Mouse (Mus musculus) myocyte (in vitro differentiated cells): ENCODE measurements around the gene Strada.

ENCODE experiments used
- MAX ChIP-seq: IDR thresholded peaks from one replicate; pipeline ENCODE4 v1.6.1; 2011; ENCODE audit warnings: low read depth, mild to moderate bottlenecking, control low read depth
- MYOD1 ChIP-seq, 3 experiments: IDR thresholded peaks; one replicate each; pipeline ENCODE4 v1.6.1; 2011; ENCODE audit warnings: control low read depth in 2 of 3, low read depth in 2 of 3, mild to moderate bottlenecking in 2 of 3, moderate library complexity in 1 of 3; ENCODE audit not compliant: insufficient read length in 2 of 3, control insufficient read depth in 1 of 3
- MYOG ChIP-seq, 3 experiments: IDR thresholded peaks; one replicate each; pipeline ENCODE4 v1.6.1; 2011; ENCODE audit warnings: control low read depth in 2 of 3, low read depth in 2 of 3, mild to moderate bottlenecking in 2 of 3; ENCODE audit not compliant: insufficient read length in 2 of 3, control insufficient read depth in 1 of 3, insufficient read depth in 1 of 3
- POLR2A ChIP-seq: IDR thresholded peaks from one replicate; pipeline ENCODE4 v1.6.1; 2011; ENCODE audit warnings: low read depth, mild to moderate bottlenecking, control low read depth, moderate library complexity; ENCODE audit not compliant: insufficient read length
- POLR2AphosphoS2 ChIP-seq: IDR thresholded peaks from one replicate; pipeline ENCODE4 v1.6.1; 2011; ENCODE audit warnings: low read depth, control low read depth; ENCODE audit not compliant: insufficient read length
- SRF ChIP-seq: IDR thresholded peaks from one replicate; pipeline ENCODE4 v1.6.1; 2011; ENCODE audit warnings: low read depth; ENCODE audit not compliant: control insufficient read depth, insufficient read length
- USF1 ChIP-seq: IDR thresholded peaks from one replicate; pipeline ENCODE4 v1.6.1; 2011; ENCODE audit warnings: low read depth, mild to moderate bottlenecking, control low read depth, moderate library complexity

DNA sequence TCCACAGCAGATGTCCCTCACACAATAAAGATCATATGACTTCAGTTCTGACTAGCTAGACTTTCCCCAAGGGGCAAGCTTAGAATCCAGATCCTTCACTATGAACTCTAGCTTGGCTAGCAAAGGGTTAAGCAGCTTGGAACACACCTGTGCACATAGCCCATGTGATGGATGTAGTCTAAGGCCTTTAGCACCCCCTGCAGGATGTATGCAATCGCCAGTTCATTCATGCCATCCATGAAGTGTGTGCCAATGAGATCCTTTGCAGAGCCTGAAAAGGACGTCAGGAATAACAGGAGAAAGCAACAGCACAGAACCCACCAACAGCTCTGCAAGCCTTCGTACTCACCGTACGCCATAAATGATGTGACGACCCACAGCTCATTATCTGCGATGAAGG is 31.2 kb downstream of the Strada start:
- TF ChIP-seq POLR2A (no peak), MAX (no peak), SRF (no peak), USF1 (no peak), MYOD1 (IDR thresholded peaks at IDR 0.05; ENCODE audit: control insufficient read depth in 1 of 3, insufficient read length in 2 of 3, low read depth in 2 of 3) (no peak), MYOG (IDR thresholded peaks at IDR 0.05; ENCODE audit: control insufficient read depth in 1 of 3, insufficient read depth in 1 of 3, insufficient read length in 2 of 3, low read depth in 2 of 3) (no peak), POLR2AphosphoS2 (no peak)
